14 mouse cellular contexts compared by ENCODE assay signal in genomic region chr19:45002301-45002700, GRCm38 (mm10). TPM values are rescaled to one million over a fixed set of nuclear protein-coding genes. Genes with fewer than 3 reads are reported as not detected.
DNase-seq lines count a peak whose midpoint lies in the region; TF ChIP-seq lines count a peak whose summit lies in the region.
"Had no signal": no experiment of that assay in that cellular context is flagged by ENCODE, and none has a peak within 500 bp of the region (broad histone marks: within the 10 kb centered on the region; RNA-seq: fewer than 3 reads in every experiment).

No protein-coding gene starts in this region.

- no peak overlapping the region for H3K4me3 ChIP-seq in gastrocnemius, adult 2 months
- H3K4me3 ChIP-seq in layer of hippocampus, adult 2 months = no peak overlapping the region
- H3K4me3 ChIP-seq: embryonic facial prominence, embryonic 12.5 days; forebrain, embryonic 10.5 days; heart, embryonic 10.5 days had no signal

- TF ChIP-seq CTCF in gastrocnemius, adult 2 months (IDR thresholded peaks at IDR 0.05) = peak; percentile 33
- peak; percentile 56 for TF ChIP-seq CTCF in layer of hippocampus, adult 2 months (conservative IDR thresholded peaks at IDR 0.05)

- H3K27ac ChIP-seq in gastrocnemius, adult 2 months = no peak overlapping the region
- H3K27ac ChIP-seq in layer of hippocampus, adult 2 months = no peak overlapping the region
- H3K27ac ChIP-seq: embryonic facial prominence, embryonic 12.5 days; forebrain, embryonic 10.5 days; heart, embryonic 10.5 days had no signal

- intact Hi-C loops in gastrocnemius, adult 2 months (cut with DNase I) = no loop called here

- no peak for DNase-seq in gastrocnemius, adult 2 months
- DNase-seq in gastrocnemius, adult 18-20 months (ENCODE audit: low spot score) = no peak
- DNase-seq in layer of hippocampus, adult 2 months (ENCODE audit: low spot score in 2 of 2) = no peak
- no peak for DNase-seq in layer of hippocampus, postnatal 10 days (ENCODE audit: low spot score in 2 of 2)
- peak; percentile 42 for DNase-seq in thymus, postnatal 4 days
- no peak for DNase-seq in thymus, postnatal 14 days
- no peak for DNase-seq in urinary bladder, postnatal 10 days (ENCODE audit: low spot score)
- DNase-seq in frontal cortex, postnatal 10 days (ENCODE audit: low spot score in 2 of 2) = no peak
- DNase-seq: heart, postnatal 4 days had no signal

RNA-seq across cellular contexts. Expression of gene Twnk, which starts 3.2 kb away (rescaled TPM):
- 10 to 100 TPM; 18.0 to 25.4 TPM for total RNA-seq in gastrocnemius, adult 2 months (2021)
- 10 to 100 TPM; 17.8 to 20.8 TPM for total RNA-seq in gastrocnemius, adult 18-20 months (2021)
- total RNA-seq in layer of hippocampus, adult 2 months (2021) = 10 to 100 TPM; 14.7 to 15.3 TPM
- 10 to 100 TPM; 14.1 to 15.1 TPM for total RNA-seq in layer of hippocampus, postnatal 10 days (2021)

RNA-seq across cellular contexts. Expression of gene Mrpl43, which starts 3.9 kb away (rescaled TPM):
- total RNA-seq in gastrocnemius, adult 2 months (2021) = 10 to 100 TPM; 31.0 to 42.5 TPM
- total RNA-seq in gastrocnemius, adult 18-20 months (2021) = 10 to 100 TPM; 34.2 to 35.3 TPM
- total RNA-seq in layer of hippocampus, adult 2 months (2021) = 10 to 100 TPM; 38.6 to 41.1 TPM
- 10 to 100 TPM; 45.3 to 48.9 TPM for total RNA-seq in layer of hippocampus, postnatal 10 days (2021)

RNA-seq across cellular contexts. Expression of gene Lzts2, which starts 11.9 kb away (rescaled TPM):
- total RNA-seq in gastrocnemius, adult 2 months (2021) = 10 to 100 TPM; 21.0 to 29.3 TPM
- 10 to 100 TPM; 17.5 to 25.8 TPM for total RNA-seq in gastrocnemius, adult 18-20 months (2021)
- total RNA-seq in layer of hippocampus, adult 2 months (2021) = 10 to 100 TPM; 28.5 to 30.1 TPM
- total RNA-seq in layer of hippocampus, postnatal 10 days (2021) = 10 to 100 TPM; 21.3 to 23.2 TPM

RNA-seq across cellular contexts. Expression of gene Sema4g, which starts 13.4 kb away (rescaled TPM):
- under 1 TPM; 0.10 to 0.11 TPM for total RNA-seq in gastrocnemius, adult 2 months (2021)
- under 1 TPM; 0.16 to 0.19 TPM for total RNA-seq in gastrocnemius, adult 18-20 months (2021)
- 10 to 100 TPM; 20.0 to 21.6 TPM for total RNA-seq in layer of hippocampus, adult 2 months (2021)
- 10 to 100 TPM; 61.8 to 69.2 TPM for total RNA-seq in layer of hippocampus, postnatal 10 days (2021)
- total RNA-seq: neutrophil, adult 5-6 weeks had no signal

RNA-seq across cellular contexts. Expression of gene Pdzd7, which starts 43.2 kb away (rescaled TPM):
- 1 to 10 TPM; 5.9 to 6.8 TPM for total RNA-seq in gastrocnemius, adult 2 months (2021)
- total RNA-seq in gastrocnemius, adult 18-20 months (2021) = 1 to 10 TPM; 4.7 to 5.4 TPM
- 1 to 10 TPM; 2.1 to 3.3 TPM for total RNA-seq in layer of hippocampus, adult 2 months (2021)
- 1 to 10 TPM; 3.2 to 3.3 TPM for total RNA-seq in layer of hippocampus, postnatal 10 days (2021)
- total RNA-seq: heart, postnatal 4 days; liver, adult 2 months; neutrophil, adult 5-6 weeks had no signal
